Mouse (Mus musculus) brain, embryonic 14.5 days (tissue): ENCODE measurements at regions not wholly inside any gene's neighbourhood (a gene's known extent, or its start where the extent isn't known, plus 50 kb on each side); places are given as distances from the start of the nearest gene placed in this dataset.

Experiments used
- CTCF ChIP-seq: fragments of 200-500 bp; IDR thresholded peaks from 2 replicates; pipeline ENCODE4 v1.5.1; 2012; ENCODE audit warnings: inconsistent platforms, mild to moderate bottlenecking, moderate library complexity, borderline replicate concordance; ENCODE audit not compliant: insufficient read depth, insufficient read length; ENCODE audit errors: extremely low read depth
- POLR2A ChIP-seq: fragments of 200-500 bp; IDR thresholded peaks from 2 replicates; pipeline ENCODE4 v1.6.1; 2012; ENCODE audit warnings: mild to moderate bottlenecking, inconsistent platforms, borderline replicate concordance; ENCODE audit not compliant: poor library complexity, insufficient read depth, insufficient read length, severe bottlenecking; ENCODE audit errors: extremely low read depth

DNA sequence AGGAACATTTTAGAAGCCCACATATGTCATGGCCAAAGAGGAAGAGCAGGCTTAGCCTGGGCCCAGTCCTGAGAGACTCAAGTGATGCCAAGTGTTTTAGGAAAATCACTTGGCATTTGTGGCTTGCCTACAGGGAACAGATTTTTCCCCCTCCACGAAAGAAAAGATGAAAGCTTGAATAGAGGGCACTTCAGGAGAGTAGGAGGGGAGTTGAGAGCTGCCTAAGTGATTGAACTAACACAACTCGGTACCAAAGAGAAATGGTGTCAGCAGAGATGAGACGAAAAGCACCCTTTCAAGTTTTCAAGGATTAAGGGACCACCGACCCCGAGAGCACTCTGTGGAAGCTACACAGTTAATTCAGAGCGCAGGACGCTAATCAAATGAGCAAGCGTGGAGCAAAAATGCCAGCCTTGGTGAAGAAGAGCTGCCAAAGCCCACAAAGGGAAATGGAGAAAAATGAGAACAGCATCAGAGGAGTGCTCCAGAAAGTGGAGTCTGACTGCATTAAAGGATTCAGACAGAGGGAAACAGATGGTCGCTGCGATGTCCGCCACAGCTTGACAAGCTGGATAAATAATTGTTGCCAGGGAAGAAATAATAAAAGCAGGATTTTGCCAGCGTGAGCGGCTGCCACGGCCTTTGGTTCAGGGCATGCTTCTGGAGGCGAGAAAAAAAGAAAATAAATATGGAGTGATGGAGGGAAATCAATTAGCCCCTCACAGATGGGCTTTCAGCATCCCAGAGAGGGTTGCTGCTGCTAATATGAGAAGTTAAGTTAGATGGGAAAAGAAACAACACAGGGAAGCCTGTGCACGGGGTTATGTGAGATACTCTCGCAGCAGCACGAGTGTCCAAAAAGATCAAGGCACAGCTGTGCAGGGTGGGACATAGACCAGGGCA, 1471.6 kb upstream of the Gm7489 start:
- TF ChIP-seq CTCF (no peak), POLR2A (no peak)
